Mouse (Mus musculus) c-Kit-positive CD71-positive TER-119-negative erythroid progenitor cells, embryonic 14.5 days (primary cell): ENCODE data around the gene Atp6v1f.

Experiments
- DNase-seq: peaks from one replicate; pipeline ENCODE4 v3.0.0-alpha.2; 2013; ENCODE audit warnings: low read depth

The Atp6v1f gene

GRCm38 (mm10) chr6:29463388-29463787 lies 4.1 kb upstream of the Atp6v1f start:
- no peak for DNase-seq

- no peak for DNase-seq
Observed at GRCm38 (mm10) chr6:29468851-29469250, 1.3 kb downstream of the Atp6v1f start.

- DNase-seq = no peak
Observed at GRCm38 (mm10) chr6:29471137-29471536, 3.6 kb downstream of the Atp6v1f start, which contains the start of gene Atp6v1fnb. Atp6v1fnb (plus strand) TSS chr6:29471437.

GRCm38 (mm10) chr6:29473941-29474691 lies 6.6 kb downstream of the Atp6v1f start:
- peak; percentile 86 for DNase-seq

- no peak for DNase-seq
Observed at GRCm38 (mm10) chr6:29474736-29475135, 7.2 kb downstream of the Atp6v1f start.

- DNase-seq = no peak
Observed at GRCm38 (mm10) chr6:29482691-29483090, 15.2 kb downstream of the Atp6v1f start.

- peak; percentile 38 for DNase-seq
Observed at GRCm38 (mm10) chr6:29484716-29485559, 17.4 kb downstream of the Atp6v1f start.

- no peak for DNase-seq
Observed at GRCm38 (mm10) chr6:29485951-29486350, 18.4 kb downstream of the Atp6v1f start.

GRCm38 (mm10) chr6:29494101-29494500 lies 26.6 kb downstream of the Atp6v1f start:
- no peak for DNase-seq

GRCm38 (mm10) chr6:29496270-29496669 lies 28.8 kb downstream of the Atp6v1f start:
- DNase-seq = no peak

GRCm38 (mm10) chr6:29497791-29498190 lies 30.3 kb downstream of the Atp6v1f start:
- no peak for DNase-seq

- no peak for DNase-seq
Observed at GRCm38 (mm10) chr6:29500177-29500576, 32.7 kb downstream of the Atp6v1f start.

- DNase-seq = no peak
Observed at GRCm38 (mm10) chr6:29500810-29501209, 33.3 kb downstream of the Atp6v1f start.

- DNase-seq = no peak
Observed at GRCm38 (mm10) chr6:29501599-29501998, 34.1 kb downstream of the Atp6v1f start.

GRCm38 (mm10) chr6:29505493-29505892 lies 38.0 kb downstream of the Atp6v1f start:
- no peak for DNase-seq

- no peak for DNase-seq
Observed at GRCm38 (mm10) chr6:29506834-29507233, 39.3 kb downstream of the Atp6v1f start.

- DNase-seq = no peak
Observed at GRCm38 (mm10) chr6:29507447-29508309, 40.2 kb downstream of the Atp6v1f start, which contains the start of gene Kcp. Kcp (minus strand) TSS chr6:29507952.

GRCm38 (mm10) chr6:29509086-29509485 lies 41.6 kb downstream of the Atp6v1f start:
- no peak for DNase-seq

GRCm38 (mm10) chr6:29513284-29513683 lies 45.8 kb downstream of the Atp6v1f start:
- DNase-seq = no peak

GRCm38 (mm10) chr6:29517139-29517538 lies 49.6 kb downstream of the Atp6v1f start:
- peak; percentile 50 for DNase-seq
